Mouse (Mus musculus) intestine, embryonic 14.5 days (tissue): ENCODE data around the gene Fgf4. TPM values are rescaled to one million over a fixed set of nuclear protein-coding genes. Genes with fewer than 3 reads are reported as not detected.
"Not testable (repeated sequence)": the region's sequence is repeated elsewhere in the genome, so short reads cannot be mapped to it uniquely, and the experiment has no call there.

Experiments used
- ATAC-seq: fragments of 200-750 bp; cut with Nextera tagmentation; replicated peaks from 2 replicates; pipeline ENCODE4 v1.8.0; 2017; ENCODE audit warnings: low read depth, moderate number of reproducible peaks, moderate TSS enrichment, moderate library complexity; ENCODE audit not compliant: low FRiP score, low TSS enrichment
- DNase-seq: peaks from one replicate; pipeline ENCODE4 v3.0.0-alpha.2; 2018; ENCODE audit warnings: low spot score
- H3K27ac ChIP-seq: fragments of 300-500 bp; sonication (generic); 2 replicates; pipeline ENCODE4 v1.5.1; 2014; ENCODE audit warnings: low read depth, mild to moderate bottlenecking, control low read depth
- H3K27me3 ChIP-seq: fragments of 300-500 bp; sonication (generic); replicated peaks from 2 replicates; pipeline ENCODE4 v1.6.1; 2014; ENCODE audit warnings: low read length, control low read depth; ENCODE audit not compliant: control insufficient read depth, insufficient read depth
- H3K36me3 ChIP-seq: fragments of 300-500 bp; sonication (generic); 2 replicates; pipeline ENCODE4 v1.6.1; 2014; ENCODE audit warnings: low read length, control low read depth; ENCODE audit not compliant: control insufficient read depth, insufficient read depth
- H3K4me1 ChIP-seq: fragments of 300-500 bp; sonication (generic); replicated peaks from 2 replicates; pipeline ENCODE4 v1.6.1; 2014; ENCODE audit warnings: low read length, control low read depth, mixed read lengths; ENCODE audit not compliant: control insufficient read depth, insufficient read depth
- H3K4me2 ChIP-seq: fragments of 300-500 bp; sonication (generic); 2 replicates; pipeline ENCODE4 v1.6.1; 2014; ENCODE audit warnings: low read length
- H3K4me3 ChIP-seq: fragments of 300-500 bp; sonication (generic); 2 replicates; pipeline ENCODE4 v1.5.1; 2014; ENCODE audit warnings: low read depth, low read length, control low read depth, mixed read lengths
- H3K9ac ChIP-seq: fragments of 300-500 bp; sonication (generic); 2 replicates; pipeline ENCODE4 v1.6.1; 2014; ENCODE audit warnings: mild to moderate bottlenecking, low read length
- H3K9me3 ChIP-seq: fragments of 300-500 bp; sonication (generic); 2 replicates; pipeline ENCODE4 v1.6.1; 2016; ENCODE audit warnings: low read length, control low read depth; ENCODE audit not compliant: control insufficient read depth
- WGBS: fragments of 180-500 bp; shearing (Covaris S2); extraction: QIAGEN DNeasy Blood & Tissue Kit; methylation state at CpG from one replicate; pipeline ENCODE4 v1.1.7; 2014; 5-methylcytosine and 5-hydroxymethylcytosine counted together
- polyA plus RNA-seq: library from polyadenylated mRNA; unstranded; fragments of >200 nt; fragmentation: Nextera tagmentation; extraction: Ambion mirVana; gene quantifications from 2 replicates; pipeline ENCODE4 v1.2.1, GENCODE M21; 2014

Gene Fgf4
- polyA plus RNA-seq, 1 experiment from 2014 or later, result not detected

DNA sequence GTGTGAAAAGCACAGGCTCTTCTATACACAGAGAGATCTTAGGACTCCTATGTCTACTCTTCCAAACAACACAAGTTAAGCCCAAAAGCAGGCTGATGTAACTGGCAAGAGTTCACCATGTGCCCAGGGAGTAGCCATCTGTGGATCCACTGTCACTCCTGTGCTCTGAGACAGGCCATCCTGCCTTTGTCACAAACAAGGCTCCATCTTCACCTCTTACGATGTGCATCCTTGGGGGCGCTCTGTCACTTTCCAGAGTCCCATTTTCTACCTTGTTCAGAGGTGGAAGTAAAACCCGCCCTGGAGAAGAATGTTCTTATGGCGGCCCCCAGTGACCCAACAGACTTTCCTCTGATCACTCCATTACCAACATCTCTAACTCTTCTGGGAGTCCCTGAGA, 47.5 kb downstream of the Fgf4 start:
- H3K4me1 ChIP-seq, result peaks cover 18% of the 10 kb centered on the region
- no peak overlapping the region for H3K4me2 ChIP-seq
- ATAC-seq (no peak), DNase-seq (peak; percentile 56)
- H3K9ac ChIP-seq, result no peak overlapping the region
- H3K4me3 ChIP-seq, result no peak overlapping the region
- H3K27ac ChIP-seq, result no peak overlapping the region
- WGBS, result 2% methylated on average over 4 of the region's 4 CpGs
- H3K9me3 ChIP-seq, result no peaks in the 10 kb centered on the region
- no peaks in the 10 kb centered on the region for H3K36me3 ChIP-seq
- peaks cover 53% of the 10 kb centered on the region for H3K27me3 ChIP-seq

DNA sequence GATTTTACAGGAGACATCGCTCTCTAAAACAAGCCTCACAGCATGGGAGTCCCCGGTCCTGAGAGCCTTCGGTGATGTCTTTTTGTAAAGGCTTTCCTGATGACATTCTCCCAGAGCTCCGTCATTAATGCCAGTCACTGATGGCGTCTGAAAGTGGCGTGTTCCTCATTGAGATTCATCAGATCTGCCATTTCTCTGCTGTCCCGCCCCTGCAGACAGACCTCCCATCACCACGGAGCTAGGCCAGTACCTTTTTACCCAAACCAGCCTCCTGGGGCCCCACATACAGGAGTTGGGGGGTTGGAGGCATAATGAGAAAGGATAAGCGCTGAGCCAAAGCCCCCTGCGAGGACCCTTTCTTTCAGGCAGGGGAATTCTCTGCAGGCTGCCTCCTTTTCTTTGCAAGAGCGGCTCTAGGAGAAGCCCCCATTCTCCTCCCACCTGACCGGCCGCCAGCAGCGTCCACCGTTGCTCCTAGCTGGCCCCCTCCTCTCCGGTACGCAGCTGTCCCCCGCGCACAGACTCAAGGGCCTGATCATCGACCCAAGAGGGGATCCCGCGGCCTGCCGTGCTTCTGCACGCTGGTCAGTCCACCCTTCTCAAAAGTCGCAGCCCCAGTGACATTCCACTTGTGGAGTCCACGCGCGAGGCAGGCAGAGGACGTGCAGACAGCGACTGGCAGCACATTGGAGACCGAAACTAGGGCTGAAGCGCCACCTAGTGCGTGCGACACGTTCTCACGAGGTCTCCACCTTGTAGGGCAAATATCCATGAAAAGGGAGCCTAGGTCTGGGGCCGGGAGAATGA, 48.3 kb downstream of the Fgf4 start:
- no peaks in the 10 kb centered on the region for H3K9me3 ChIP-seq
- DNase-seq (peak; percentile 84), ATAC-seq (peak; percentile 65)
- WGBS, result under 1% methylated on average over 37 of the region's 37 CpGs
- peak overlapping the region; percentile 40 for H3K4me3 ChIP-seq
- H3K27me3 ChIP-seq, result peaks cover 54% of the 10 kb centered on the region
- H3K27ac ChIP-seq, result no peak overlapping the region
- H3K4me1 ChIP-seq, result peaks cover 18% of the 10 kb centered on the region
- peak overlapping the region; percentile 10; the same call in 1 of the 2 replicates for H3K9ac ChIP-seq
- peak overlapping the region; percentile 71 for H3K4me2 ChIP-seq
- no peaks in the 10 kb centered on the region for H3K36me3 ChIP-seq

DNA sequence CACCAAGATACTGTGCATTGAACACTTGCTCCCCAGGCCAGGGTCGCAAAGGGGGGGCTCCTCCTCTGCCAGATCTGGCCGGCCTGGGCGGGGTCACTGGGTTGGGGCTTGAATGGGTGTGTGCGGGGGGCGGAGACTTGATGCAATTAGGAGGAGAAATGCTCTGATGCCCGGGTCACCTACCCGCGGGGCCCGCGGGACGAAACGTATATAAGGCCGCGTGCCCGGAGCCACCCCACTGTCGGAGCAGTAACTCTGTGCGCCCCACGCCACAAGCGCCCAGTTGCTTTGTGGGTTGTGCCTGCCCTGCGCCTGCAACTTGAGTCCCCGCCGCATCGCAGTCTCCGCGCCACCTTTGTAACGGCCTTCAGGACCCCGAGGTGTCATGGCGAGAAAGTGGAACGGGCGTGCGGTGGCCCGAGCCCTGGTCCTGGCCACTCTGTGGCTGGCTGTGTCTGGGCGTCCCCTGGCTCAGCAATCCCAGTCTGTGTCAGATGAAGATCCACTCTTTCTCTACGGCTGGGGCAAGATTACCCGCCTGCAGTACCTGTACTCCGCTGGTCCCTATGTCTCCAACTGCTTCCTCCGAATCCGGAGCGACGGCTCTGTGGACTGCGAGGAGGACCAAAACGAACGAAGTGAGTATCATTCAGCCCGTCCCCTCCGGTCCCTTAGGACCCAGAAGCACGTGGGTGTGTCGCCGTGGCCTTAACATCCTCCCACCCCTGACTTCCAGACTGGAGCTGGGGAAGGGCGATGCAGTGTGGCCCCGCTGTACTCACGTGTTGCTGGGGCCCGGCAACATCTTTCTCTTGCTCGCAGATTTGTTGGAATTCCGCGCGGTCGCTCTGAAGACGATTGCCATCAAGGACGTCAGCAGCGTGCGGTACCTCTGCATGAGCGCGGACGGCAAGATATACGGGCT, 49.4 kb downstream of the Fgf4 start, which contains the start of gene Fgf15:
Gene Fgf15 (plus strand): TSS at position 238 of the 925 bp plus-strand sequence.
- no peaks in the 10 kb centered on the region for H3K36me3 ChIP-seq
- ATAC-seq (0 out of 2 replicates have a peak, but pooled peaks have one; percentile 5), DNase-seq (peak; percentile 74)
- H3K9ac ChIP-seq, result peak within 1 kb of the TSS; percentile 10; the same call in 1 of the 2 replicates
- peak within 1 kb of the TSS; percentile 71 for H3K4me2 ChIP-seq
- peak within 1 kb of the TSS; percentile 40 for H3K4me3 ChIP-seq
- H3K27me3 ChIP-seq, result peaks cover 54% of the 10 kb centered on the region
- no peak within 1 kb of the TSS for H3K27ac ChIP-seq
- WGBS, result under 1% methylated on average over 65 of the region's 65 CpGs
- H3K4me1 ChIP-seq, result peaks cover 18% of the 10 kb centered on the region
- H3K9me3 ChIP-seq, result no peaks in the 10 kb centered on the region

DNA sequence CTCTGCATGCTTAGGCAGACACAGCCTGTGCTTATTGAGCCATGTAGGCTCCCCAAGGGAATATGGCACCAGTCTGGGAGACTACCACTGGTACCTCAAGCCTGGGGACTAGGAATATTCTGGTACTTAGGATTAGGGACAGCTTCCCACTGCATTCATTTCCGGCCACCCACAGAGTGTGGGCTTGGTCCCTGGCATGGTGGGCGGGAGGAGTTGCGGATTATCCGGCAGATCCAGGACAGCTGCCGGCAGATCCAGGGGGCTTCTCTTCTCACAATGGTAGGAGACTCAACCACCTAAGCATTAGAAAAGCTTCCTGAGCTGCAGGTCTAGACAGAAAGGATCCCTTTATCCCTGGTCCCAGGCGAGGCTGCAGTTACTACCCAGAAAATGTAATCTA, 51.3 kb downstream of the Fgf4 start:
- ATAC-seq (no peak), DNase-seq (no peak)
- Histone ChIP-seq H3K36me3 (no peaks in the 10 kb centered on the region), H3K4me2 (no peak overlapping the region), H3K4me1 (peaks cover 18% of the 10 kb centered on the region), H3K27ac (no peak overlapping the region), H3K9me3 (no peaks in the 10 kb centered on the region), H3K27me3 (peaks cover 54% of the 10 kb centered on the region), H3K4me3 (no peak overlapping the region), H3K9ac (no peak overlapping the region)
- 56% methylated on average over 6 of the region's 6 CpGs for WGBS

DNA sequence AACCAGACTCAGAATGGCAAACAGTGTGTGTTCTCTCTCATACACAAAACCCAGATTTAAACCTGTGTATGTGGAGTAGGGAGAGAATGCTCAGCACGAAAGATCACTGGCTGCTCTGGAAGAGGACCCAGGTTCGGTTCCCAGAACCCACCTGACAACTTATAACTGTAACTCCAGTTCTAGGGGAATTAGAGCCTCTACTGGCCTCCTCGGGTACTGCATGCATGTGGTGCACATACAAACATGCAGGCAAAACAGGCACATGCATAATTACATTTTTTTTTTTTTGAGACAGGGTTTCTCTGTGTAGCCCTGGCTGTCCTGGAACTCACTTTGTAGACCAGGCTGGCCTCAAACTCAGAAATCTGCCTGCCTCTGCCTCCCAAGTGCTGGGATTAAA, 58.3 kb downstream of the Fgf4 start:
- H3K9me3 ChIP-seq, H3K36me3 ChIP-seq, H3K4me3 ChIP-seq, H3K27me3 ChIP-seq, DNase-seq, ATAC-seq, H3K27ac ChIP-seq, H3K4me1 ChIP-seq, H3K4me2 ChIP-seq, H3K9ac ChIP-seq: not testable (repeated sequence)
- WGBS, result 93% methylated on average over 3 of the region's 3 CpGs

DNA sequence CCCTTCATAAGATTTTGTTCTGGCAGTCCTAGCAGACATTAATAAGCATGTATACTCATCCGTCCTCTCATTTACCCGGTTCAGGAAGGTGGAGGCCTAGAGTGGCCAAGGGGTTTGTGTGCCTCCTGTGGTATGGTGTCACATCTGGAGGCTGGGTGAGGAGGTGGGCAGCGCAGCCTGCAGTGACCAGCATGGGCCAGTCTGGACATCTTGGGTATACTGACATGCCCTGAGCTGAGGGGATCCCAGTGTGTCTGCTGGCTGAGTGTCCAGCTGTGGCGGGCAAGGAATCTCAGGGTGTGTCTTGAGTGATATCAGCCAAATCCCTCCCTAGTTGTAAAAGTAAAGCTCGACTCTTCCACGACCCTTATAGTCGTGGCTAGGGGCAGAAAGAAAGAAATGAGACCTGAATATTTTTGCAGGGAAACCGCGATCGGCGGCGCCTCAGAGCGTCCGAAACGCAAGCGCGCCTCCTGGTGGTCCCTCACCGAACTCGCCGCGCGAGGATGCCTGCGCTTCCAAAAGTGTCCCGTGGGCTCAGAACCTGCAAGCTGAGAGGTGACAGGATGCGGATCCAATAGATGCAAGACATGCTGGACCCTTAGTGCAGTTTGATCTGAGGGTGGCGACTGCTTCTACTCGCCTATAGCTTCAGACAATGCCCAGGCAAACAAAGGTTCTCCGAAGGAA, 59.7 kb downstream of the Fgf4 start:
- H3K9ac ChIP-seq, result no peak overlapping the region
- WGBS, result 9% methylated on average over 28 of the region's 28 CpGs

DNA sequence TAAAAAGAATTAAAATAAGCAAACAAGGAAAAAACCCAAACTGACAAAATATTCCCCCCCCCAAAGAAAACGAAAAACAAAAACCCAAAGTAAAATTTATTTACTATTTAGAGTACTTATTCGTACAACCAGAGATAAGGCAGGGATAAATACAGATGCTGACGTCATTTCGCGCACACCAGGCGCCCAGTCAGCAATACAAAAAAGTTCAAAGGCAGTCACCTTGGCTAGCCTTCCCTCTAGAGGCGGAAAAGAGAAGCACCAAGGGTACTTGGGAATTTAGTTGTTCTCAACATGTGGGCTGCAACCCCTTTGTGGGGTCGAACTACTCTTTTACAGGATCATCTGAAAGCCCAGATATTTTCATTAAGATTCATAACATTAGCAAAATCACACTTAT, 60.6 kb downstream of the Fgf4 start:
- WGBS, result 14% methylated on average over 8 of the region's 8 CpGs
- no peak overlapping the region for H3K27ac ChIP-seq
- no peaks in the 10 kb centered on the region for H3K9me3 ChIP-seq
- H3K36me3 ChIP-seq, result no peaks in the 10 kb centered on the region
- H3K27me3 ChIP-seq, result 0 out of 2 replicates have a peak, but pooled peaks cover 6% of the 10 kb centered on the region
- no peaks in the 10 kb centered on the region for H3K4me1 ChIP-seq
- ATAC-seq, result no peak
- no peak for DNase-seq
- H3K4me3 ChIP-seq, result no peak overlapping the region
- no peak overlapping the region for H3K4me2 ChIP-seq
- H3K9ac ChIP-seq, result no peak overlapping the region

More for the DNA sequence above, 59.7 kb downstream of the Fgf4 start:
- ATAC-seq (peak; percentile 57), DNase-seq (peak; percentile 86)
- Histone ChIP-seq H3K27me3 (0 out of 2 replicates have a peak, but pooled peaks cover 6% of the 10 kb centered on the region), H3K4me1 (no peaks in the 10 kb centered on the region), H3K9me3 (no peaks in the 10 kb centered on the region), H3K36me3 (no peaks in the 10 kb centered on the region), H3K27ac (no peak overlapping the region), H3K4me2 (peak overlapping the region; percentile 32; the same call in 1 of the 2 replicates), H3K4me3 (0 out of 2 replicates have a peak overlapping the region, but pooled peaks have one; percentile 5)

DNA sequence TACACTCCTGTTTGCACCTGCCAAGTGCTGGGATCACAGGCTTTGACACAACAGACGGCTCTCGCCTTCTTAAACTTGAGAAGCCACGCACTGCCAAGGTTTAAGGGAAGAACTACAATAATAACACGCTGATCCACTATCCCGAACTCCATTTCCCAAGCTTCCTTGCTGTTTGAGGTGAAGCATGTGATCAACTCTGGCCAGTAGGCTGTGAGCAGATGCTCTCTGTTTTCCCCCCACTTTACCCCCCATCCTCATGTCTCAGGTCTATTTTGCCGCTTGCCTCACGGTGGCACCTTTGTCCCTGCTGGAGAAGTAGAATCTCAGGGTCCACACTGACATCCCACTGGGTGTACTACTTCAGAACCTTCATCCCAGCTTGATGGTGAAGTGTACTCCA, 61.5 kb downstream of the Fgf4 start:
- H3K27me3 ChIP-seq, result 0 out of 2 replicates have a peak, but pooled peaks cover 6% of the 10 kb centered on the region
- H3K27ac ChIP-seq, result no peak overlapping the region
- no peak overlapping the region for H3K4me2 ChIP-seq
- no peak overlapping the region for H3K9ac ChIP-seq
- ATAC-seq (no peak), DNase-seq (no peak)
- no peaks in the 10 kb centered on the region for H3K4me1 ChIP-seq
- WGBS, result 27% methylated on average over 7 of the region's 7 CpGs
- no peak overlapping the region for H3K4me3 ChIP-seq
- H3K36me3 ChIP-seq, result no peaks in the 10 kb centered on the region
- no peaks in the 10 kb centered on the region for H3K9me3 ChIP-seq
